8 mouse cellular contexts compared by ENCODE assay signal in genomic region chr19:7299052-7299451, GRCm38 (mm10). TPM values are rescaled to one million over a fixed set of nuclear protein-coding genes. Genes with fewer than 3 reads are reported as not detected.
DNase-seq lines count a peak whose midpoint lies in the region; ATAC-seq lines count a peak whose summit lies in the region.

No protein-coding gene starts in this region.

- H3K27ac ChIP-seq in forebrain, embryonic 12.5 days, result 0 out of 2 replicates have a peak overlapping the region, but pooled peaks have one; percentile 21
- no peak overlapping the region for H3K27ac ChIP-seq in forebrain, embryonic 10.5 days
- H3K27ac ChIP-seq in neural tube, embryonic 12.5 days, result no peak overlapping the region

- no peak for DNase-seq in forebrain, embryonic 10.5 days (ENCODE audit: extremely low spot score, low spot score)
- DNase-seq in neural tube, embryonic 10.5 days (ENCODE audit: extremely low spot score, low spot score), result no peak
- peak; percentile 68 to 90 for DNase-seq in left cerebral cortex, postnatal 14 days (ENCODE audit: low spot score in 2 of 2)
- DNase-seq in right cerebral cortex, postnatal 36 days (ENCODE audit: low spot score in 2 of 2), result peak; percentile 72 to 86
- no peak for DNase-seq in cerebellum, adult 11 months
- DNase-seq in kidney, postnatal 36 days, result no peak

- ATAC-seq in forebrain, embryonic 12.5 days (ENCODE audit: low FRiP score), result no peak
- peak; percentile 61; the same call in 1 of the 2 replicates for ATAC-seq in neural tube, embryonic 12.5 days (ENCODE audit: low FRiP score, low read depth)

- intact Hi-C loops in left cerebral cortex, postnatal 14 days (cut with DNase I), result no loop called here

- H3K27me3 ChIP-seq in forebrain, embryonic 12.5 days, result no peaks in the 10 kb centered on the region
- H3K27me3 ChIP-seq in forebrain, embryonic 10.5 days (ENCODE audit: poor library complexity, severe bottlenecking), result no peaks in the 10 kb centered on the region
- no peaks in the 10 kb centered on the region for H3K27me3 ChIP-seq in neural tube, embryonic 12.5 days (replicated peaks)

- no peak overlapping the region for H3K4me3 ChIP-seq in forebrain, embryonic 12.5 days (replicated peaks)
- no peak overlapping the region for H3K4me3 ChIP-seq in forebrain, embryonic 10.5 days
- H3K4me3 ChIP-seq in neural tube, embryonic 12.5 days, result no peak overlapping the region

- H3K4me2 ChIP-seq in forebrain, embryonic 12.5 days, result no peak overlapping the region
- no peak overlapping the region for H3K4me2 ChIP-seq in neural tube, embryonic 12.5 days (replicated peaks)

- H3K36me3 ChIP-seq in forebrain, embryonic 12.5 days (replicated peaks), result peaks cover 8% of the 10 kb centered on the region
- peaks cover 62% of the 10 kb centered on the region for H3K36me3 ChIP-seq in forebrain, embryonic 10.5 days (replicated peaks)
- H3K36me3 ChIP-seq in neural tube, embryonic 12.5 days, result peaks cover 17% of the 10 kb centered on the region

- H3K9me3 ChIP-seq in forebrain, embryonic 12.5 days, result no peaks in the 10 kb centered on the region
- H3K9me3 ChIP-seq in forebrain, embryonic 10.5 days, result no peaks in the 10 kb centered on the region
- H3K9me3 ChIP-seq in neural tube, embryonic 12.5 days, result no peaks in the 10 kb centered on the region

- H3K9ac ChIP-seq in forebrain, embryonic 12.5 days, result no peak overlapping the region
- no peak overlapping the region for H3K9ac ChIP-seq in neural tube, embryonic 12.5 days

- H3K4me1 ChIP-seq in forebrain, embryonic 12.5 days, result peaks cover 12% of the 10 kb centered on the region
- H3K4me1 ChIP-seq in forebrain, embryonic 10.5 days, result peaks cover 16% of the 10 kb centered on the region
- H3K4me1 ChIP-seq in neural tube, embryonic 12.5 days, result peaks cover 5% of the 10 kb centered on the region; the same call in 1 of the 2 replicates

RNA-seq across cellular contexts. Expression of gene Rcor2, which starts 31.9 kb away (rescaled TPM):
- 88.6 and 89.4 TPM in 2 replicates for polyA plus RNA-seq in forebrain, embryonic 12.5 days (2016; fragmentation: Nextera tagmentation; extraction: Ambion mirVana)
- polyA plus RNA-seq in forebrain, embryonic 10.5 days (2016; fragmentation: Nextera tagmentation; extraction: Ambion mirVana), result 61.7 and 64.0 TPM in 2 replicates
- 75.5 and 84.8 TPM in 2 replicates for polyA plus RNA-seq in neural tube, embryonic 12.5 days (2016; fragmentation: Nextera tagmentation; extraction: Ambion mirVana)
- 10 to 100 TPM; 15.7 to 16.3 TPM for total RNA-seq in left cerebral cortex, postnatal 14 days (2021)

RNA-seq across cellular contexts. Expression of gene Mark2, which starts 42.6 kb away (rescaled TPM):
- polyA plus RNA-seq in forebrain, embryonic 12.5 days (2016; fragmentation: Nextera tagmentation; extraction: Ambion mirVana), result 47.6 and 53.5 TPM in 2 replicates
- 38.2 and 41.4 TPM in 2 replicates for polyA plus RNA-seq in forebrain, embryonic 10.5 days (2016; fragmentation: Nextera tagmentation; extraction: Ambion mirVana)
- polyA plus RNA-seq in neural tube, embryonic 12.5 days (2016; fragmentation: Nextera tagmentation; extraction: Ambion mirVana), result 62.3 and 72.0 TPM in 2 replicates
- 100 to 1,000 TPM; 136 to 140 TPM for total RNA-seq in left cerebral cortex, postnatal 14 days (2021)

RNA-seq across cellular contexts. Expression of gene Naa40, which starts 58.1 kb away (rescaled TPM):
- polyA plus RNA-seq in forebrain, embryonic 12.5 days (2016; fragmentation: Nextera tagmentation; extraction: Ambion mirVana), result 90.0 and 92.2 TPM in 2 replicates
- polyA plus RNA-seq in forebrain, embryonic 10.5 days (2016; fragmentation: Nextera tagmentation; extraction: Ambion mirVana), result 106 and 107 TPM in 2 replicates
- polyA plus RNA-seq in neural tube, embryonic 12.5 days (2016; fragmentation: Nextera tagmentation; extraction: Ambion mirVana), result 74.0 and 76.0 TPM in 2 replicates
- total RNA-seq in left cerebral cortex, postnatal 14 days (2021), result 10 to 100 TPM; 34.4 to 35.7 TPM

Comparison
In these comparisons a context has a peak if more than half of its experiments do, and no peak if none do; other contexts are left out.
1. DNase-seq: peak in left cerebral cortex, postnatal 14 days (2 of 2) and right cerebral cortex, postnatal 36 days (2 of 2); none in forebrain, embryonic 10.5 days (single experiment), neural tube, embryonic 10.5 days (single experiment), cerebellum, adult 11 months (single experiment) and kidney, postnatal 36 days (0 of 2).